8 mouse cellular contexts compared by ENCODE assay signal in genomic region chr15:11904043-11904847, GRCm38 (mm10). TPM values are rescaled to one million over a fixed set of nuclear protein-coding genes. Genes with fewer than 3 reads are reported as not detected.
DNase-seq lines count a peak whose midpoint lies in the region; ATAC-seq and TF ChIP-seq lines count a peak whose summit lies in the region.

No protein-coding gene starts in this region.

- TF ChIP-seq CTCF in testis, adult 2 months (IDR thresholded peaks at IDR 0.05; ENCODE audit: control insufficient read depth, insufficient read depth, insufficient replicate concordance, low read depth, low read length), result no peak
- no peak for TF ChIP-seq CTCF in thymus, adult 2 months (IDR thresholded peaks at IDR 0.05; ENCODE audit: borderline replicate concordance, control insufficient read depth, extremely low read depth, insufficient read depth, low read length, poor library complexity)

- no peaks in the 10 kb centered on the region for H3K9me3 ChIP-seq in forebrain, embryonic 10.5 days
- no peaks in the 10 kb centered on the region for H3K9me3 ChIP-seq in hindbrain, embryonic 13.5 days
- H3K9me3 ChIP-seq in limb, embryonic 12.5 days, result no peaks in the 10 kb centered on the region
- H3K9me3 ChIP-seq in midbrain, embryonic 14.5 days (ENCODE audit: control insufficient read depth, low read length), result no peaks in the 10 kb centered on the region

- no peaks in the 10 kb centered on the region; the same call in 1 of the 2 replicates for H3K27me3 ChIP-seq in testis, adult 2 months (ENCODE audit: control insufficient read depth, insufficient read depth, low read length)
- peaks cover 90% of the 10 kb centered on the region for H3K27me3 ChIP-seq in forebrain, embryonic 10.5 days (ENCODE audit: poor library complexity, severe bottlenecking)
- peaks cover 89% of the 10 kb centered on the region for H3K27me3 ChIP-seq in hindbrain, embryonic 13.5 days
- peaks cover 74% of the 10 kb centered on the region for H3K27me3 ChIP-seq in limb, embryonic 12.5 days
- H3K27me3 ChIP-seq in midbrain, embryonic 14.5 days (ENCODE audit: control insufficient read depth, insufficient read depth, low read length), result peaks cover 63% of the 10 kb centered on the region
- peaks cover 11% of the 10 kb centered on the region for H3K27me3 ChIP-seq in thymus, adult 2 months (ENCODE audit: control insufficient read depth, insufficient read depth, low read length)

- H3K4me3 ChIP-seq in testis, adult 2 months (ENCODE audit: control insufficient read depth, low read depth, low read length), result peak overlapping the region; percentile 78
- peak overlapping the region; percentile 61 for H3K4me3 ChIP-seq in forebrain, embryonic 10.5 days
- H3K4me3 ChIP-seq in hindbrain, embryonic 13.5 days, result peak overlapping the region; percentile 48
- H3K4me3 ChIP-seq in limb, embryonic 12.5 days (replicated peaks), result peak overlapping the region; percentile 51
- peak overlapping the region; percentile 55 for H3K4me3 ChIP-seq in midbrain, embryonic 14.5 days (replicated peaks; ENCODE audit: low read depth, low read length)
- no peak overlapping the region for H3K4me3 ChIP-seq in thymus, adult 2 months (ENCODE audit: control insufficient read depth, insufficient read depth, low read length)

- H3K4me2 ChIP-seq in hindbrain, embryonic 13.5 days, result peak overlapping the region; percentile 77
- peak overlapping the region; percentile 93 for H3K4me2 ChIP-seq in limb, embryonic 12.5 days
- H3K4me2 ChIP-seq in midbrain, embryonic 14.5 days (ENCODE audit: low read length), result peak overlapping the region; percentile 98

- peaks cover 32% of the 10 kb centered on the region for H3K4me1 ChIP-seq in testis, adult 2 months (ENCODE audit: control insufficient read depth, insufficient read depth, low read length)
- peaks cover 52% of the 10 kb centered on the region for H3K4me1 ChIP-seq in forebrain, embryonic 10.5 days
- peaks cover 49% of the 10 kb centered on the region for H3K4me1 ChIP-seq in hindbrain, embryonic 13.5 days (replicated peaks)
- peaks cover 43% of the 10 kb centered on the region for H3K4me1 ChIP-seq in limb, embryonic 12.5 days (replicated peaks)
- peaks cover 32% of the 10 kb centered on the region for H3K4me1 ChIP-seq in midbrain, embryonic 14.5 days (ENCODE audit: control insufficient read depth, insufficient read depth, low read length)
- 0 out of 2 replicates have a peak, but pooled peaks cover 2% of the 10 kb centered on the region for H3K4me1 ChIP-seq in thymus, adult 2 months (replicated peaks; ENCODE audit: control insufficient read depth, insufficient read depth, low read length)

- WGBS in forebrain, embryonic 10.5 days, result under 1% methylated on average over 48 of the region's 48 CpGs
- under 1% methylated on average over 48 of the region's 48 CpGs for WGBS in hindbrain, embryonic 13.5 days
- WGBS in limb, embryonic 12.5 days, result under 1% methylated on average over 48 of the region's 48 CpGs
- WGBS in midbrain, embryonic 14.5 days, result under 1% methylated on average over 48 of the region's 48 CpGs
- 4% methylated on average over 48 of the region's 48 CpGs for WGBS in thymus, adult 2 months

- no peak for DNase-seq in testis, postnatal 14 days (ENCODE audit: low spot score)
- DNase-seq in forebrain, embryonic 10.5 days (ENCODE audit: extremely low spot score, low spot score), result peak; percentile 60
- DNase-seq in midbrain, embryonic 14.5 days, result peak; percentile 79
- DNase-seq in thymus, adult 2 months, result no peak
- DNase-seq in thymus, postnatal 10 days (ENCODE audit: low spot score in 2 of 2), result no peak

- no peaks in the 10 kb centered on the region for H3K36me3 ChIP-seq in testis, adult 2 months (ENCODE audit: control insufficient read depth, insufficient read depth, low read length)
- H3K36me3 ChIP-seq in forebrain, embryonic 10.5 days (replicated peaks), result no peaks in the 10 kb centered on the region
- H3K36me3 ChIP-seq in hindbrain, embryonic 13.5 days, result no peaks in the 10 kb centered on the region
- H3K36me3 ChIP-seq in limb, embryonic 12.5 days, result no peaks in the 10 kb centered on the region
- H3K36me3 ChIP-seq in midbrain, embryonic 14.5 days (ENCODE audit: control insufficient read depth, insufficient read depth, low read length), result no peaks in the 10 kb centered on the region
- no peaks in the 10 kb centered on the region for H3K36me3 ChIP-seq in thymus, adult 2 months (ENCODE audit: control insufficient read depth, insufficient read depth, low read length)

- H3K9ac ChIP-seq in hindbrain, embryonic 13.5 days, result peak overlapping the region; percentile 71
- H3K9ac ChIP-seq in limb, embryonic 12.5 days (replicated peaks), result peak overlapping the region; percentile 63
- peak overlapping the region; percentile 51 for H3K9ac ChIP-seq in midbrain, embryonic 14.5 days (replicated peaks; ENCODE audit: low read length)

- no peak for TF ChIP-seq POLR2A in testis, adult 2 months (IDR thresholded peaks at IDR 0.05; ENCODE audit: control insufficient read depth, low read depth, low read length)
- TF ChIP-seq POLR2A in thymus, adult 2 months (IDR thresholded peaks at IDR 0.05; ENCODE audit: control insufficient read depth, extremely low read depth, insufficient read depth, low read length, poor library complexity), result no peak

- no peak overlapping the region for H3K27ac ChIP-seq in testis, adult 2 months (ENCODE audit: control insufficient read depth, insufficient read depth, low read depth, low read length)
- peak overlapping the region; percentile 79 for H3K27ac ChIP-seq in forebrain, embryonic 10.5 days
- peak overlapping the region; percentile 13; the same call in 1 of the 2 replicates for H3K27ac ChIP-seq in hindbrain, embryonic 13.5 days
- no peak overlapping the region for H3K27ac ChIP-seq in limb, embryonic 12.5 days
- no peak overlapping the region for H3K27ac ChIP-seq in midbrain, embryonic 14.5 days (replicated peaks; ENCODE audit: low read depth, low read length)
- no peak overlapping the region for H3K27ac ChIP-seq in thymus, adult 2 months (ENCODE audit: control insufficient read depth, insufficient read depth, low read length)

- peak; percentile 33 for ATAC-seq in hindbrain, embryonic 13.5 days (ENCODE audit: low FRiP score)
- ATAC-seq in limb, embryonic 12.5 days (ENCODE audit: insufficient number of reproducible peaks, insufficient read depth, low FRiP score, low TSS enrichment, low read depth), result no peak
- peak; percentile 16 for ATAC-seq in midbrain, embryonic 14.5 days (ENCODE audit: low FRiP score, low TSS enrichment)

RNA-seq across cellular contexts. Expression of gene Npr3, which starts 2.8 kb away (rescaled TPM):
- 1.1 and 1.4 TPM in 2 replicates for polyA plus RNA-seq in testis, adult 2 months (2012; rRNA removed)
- polyA plus RNA-seq in forebrain, embryonic 10.5 days (2016; fragmentation: Nextera tagmentation; extraction: Ambion mirVana), result 2.4 and 2.6 TPM in 2 replicates
- 1.8 and 2.7 TPM in 2 replicates for polyA plus RNA-seq in hindbrain, embryonic 13.5 days (2015; fragmentation: Nextera tagmentation; extraction: Ambion mirVana)
- 2.6 and 2.9 TPM in 2 replicates for polyA plus RNA-seq in limb, embryonic 12.5 days (2016; fragmentation: Nextera tagmentation; extraction: Ambion mirVana)
- 0.34 and 1.1 TPM in 2 replicates for polyA plus RNA-seq in midbrain, embryonic 14.5 days (2014; fragmentation: Nextera tagmentation; extraction: Ambion mirVana)
- 0.50 and 1.4 TPM in 2 replicates for polyA plus RNA-seq in thymus, adult 2 months (2012; rRNA removed)

Comparison
In these comparisons a context has a peak if more than half of its experiments do, and no peak if none do; other contexts are left out.
1. H3K27ac ChIP-seq: peak in forebrain, embryonic 10.5 days (single experiment) and hindbrain, embryonic 13.5 days (single experiment); none in testis, adult 2 months (single experiment), limb, embryonic 12.5 days (single experiment), midbrain, embryonic 14.5 days (single experiment) and thymus, adult 2 months (single experiment).
2. DNase-seq: peak in forebrain, embryonic 10.5 days (single experiment) and midbrain, embryonic 14.5 days (single experiment); none in testis, postnatal 14 days (single experiment), thymus, adult 2 months (single experiment) and thymus, postnatal 10 days (0 of 2).
3. Peak in every context shown above with its lines, with median percentiles within 50 percentile points of each other: H3K4me2 ChIP-seq and H3K9ac ChIP-seq.